Mouse (Mus musculus) CD4-positive helper T cell, adult 2 months (primary cell): Measurements from ENCODE around the gene Pafah1b2.

Experiments
- DNase-seq: peaks from one replicate; pipeline ENCODE4 v3.0.0-alpha.2; 2012; ENCODE audit warnings: low read depth, missing footprints, low spot score

Gene Pafah1b2

DNA sequence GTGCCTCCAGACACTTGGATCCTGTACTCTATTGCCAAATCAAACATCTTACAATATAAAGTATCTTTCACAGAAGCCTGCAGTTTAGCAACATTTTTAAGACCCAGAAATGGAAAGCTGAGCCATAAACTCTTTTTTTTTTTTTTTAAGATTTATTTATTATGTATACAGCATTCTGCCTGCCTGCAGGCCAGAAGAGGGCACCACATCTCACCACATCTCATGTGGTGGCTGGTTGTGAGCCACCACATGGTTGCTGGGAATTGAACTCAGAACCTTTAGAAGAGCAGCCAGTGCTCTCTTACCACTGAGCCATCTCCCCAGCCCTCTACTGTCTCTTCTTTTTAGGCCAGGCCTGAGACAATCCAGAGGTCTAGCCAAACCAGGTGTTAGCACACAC is 31.2 kb downstream of the Pafah1b2 start:
- peak; percentile 64 for DNase-seq

DNA sequence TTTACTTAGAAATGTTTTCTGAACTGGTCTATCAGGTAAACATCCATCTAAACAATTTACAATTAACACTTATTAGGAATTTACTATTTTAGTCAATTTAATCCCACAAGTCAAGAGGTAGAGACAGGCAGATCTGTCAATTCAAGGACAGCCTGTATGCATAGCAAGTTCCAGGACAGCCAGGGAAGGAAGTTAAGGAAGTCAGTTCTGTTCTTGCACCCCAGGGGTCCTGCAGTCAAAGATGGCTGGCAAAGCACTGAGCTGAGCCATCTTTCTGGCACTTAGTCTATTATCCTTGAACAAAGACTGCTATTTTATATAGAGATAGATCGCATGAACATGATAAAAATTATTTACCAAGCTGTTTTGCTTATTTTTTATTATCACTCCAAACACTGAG is 31.9 kb downstream of the Pafah1b2 start:
- DNase-seq, result no peak

DNA sequence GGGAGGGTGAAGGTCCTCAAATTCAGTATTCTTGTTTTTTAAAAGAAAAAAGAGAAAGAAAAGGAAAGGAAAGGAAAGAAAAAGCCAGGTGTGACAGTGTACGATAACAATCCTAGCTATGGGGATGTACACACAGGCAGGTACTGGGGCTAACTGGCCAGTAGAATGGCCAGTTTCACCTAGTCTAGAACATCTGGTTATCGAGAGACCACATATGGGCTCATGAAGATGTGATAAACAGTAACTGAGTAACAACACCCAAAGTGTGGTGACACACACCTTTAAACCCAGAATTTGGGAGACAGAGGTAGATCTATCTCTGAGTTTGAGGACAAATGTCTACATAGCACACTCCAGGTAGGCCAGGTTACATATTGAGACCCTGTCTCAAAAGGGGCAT is 32.7 kb downstream of the Pafah1b2 start:
- no peak for DNase-seq

DNA sequence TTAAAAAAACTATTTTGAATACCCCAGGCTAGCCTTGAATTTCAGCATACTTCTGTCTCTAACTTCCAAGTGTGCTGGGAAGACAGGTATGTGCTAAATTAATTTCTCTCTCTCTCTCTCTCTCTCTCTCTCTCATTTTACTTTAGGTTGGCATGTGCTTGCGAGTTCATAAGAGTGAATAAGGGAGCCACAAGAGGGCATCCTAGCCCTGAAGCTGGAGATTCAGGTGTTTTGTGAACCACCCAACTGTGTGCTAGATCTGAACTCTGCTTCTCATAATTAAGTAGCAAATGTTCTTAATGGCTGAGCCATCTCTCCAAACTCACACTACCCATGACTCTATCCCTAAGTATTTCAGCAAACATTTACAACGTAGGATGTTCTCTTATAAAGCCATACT is 35.6 kb downstream of the Pafah1b2 start:
- DNase-seq, result peak; percentile 43

DNA sequence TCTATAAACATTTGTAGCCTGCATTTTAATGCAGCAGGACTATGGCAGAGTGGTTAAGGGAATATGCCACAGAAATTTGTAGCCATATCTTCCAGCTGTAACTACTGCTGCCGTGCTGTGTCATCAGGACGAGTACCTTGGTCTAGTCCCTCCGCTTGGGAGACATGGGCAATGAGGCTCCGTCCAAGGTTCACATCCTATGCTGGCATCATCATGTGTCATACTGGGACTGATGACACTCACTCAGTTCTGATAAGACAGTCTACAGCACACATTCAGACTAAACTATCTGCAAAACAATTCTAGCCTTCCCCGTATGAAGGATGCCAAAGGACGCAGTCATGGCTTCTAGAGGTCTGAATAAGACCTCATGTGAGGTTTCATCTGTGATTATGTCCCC is 48.9 kb downstream of the Pafah1b2 start:
- no peak for DNase-seq

DNA sequence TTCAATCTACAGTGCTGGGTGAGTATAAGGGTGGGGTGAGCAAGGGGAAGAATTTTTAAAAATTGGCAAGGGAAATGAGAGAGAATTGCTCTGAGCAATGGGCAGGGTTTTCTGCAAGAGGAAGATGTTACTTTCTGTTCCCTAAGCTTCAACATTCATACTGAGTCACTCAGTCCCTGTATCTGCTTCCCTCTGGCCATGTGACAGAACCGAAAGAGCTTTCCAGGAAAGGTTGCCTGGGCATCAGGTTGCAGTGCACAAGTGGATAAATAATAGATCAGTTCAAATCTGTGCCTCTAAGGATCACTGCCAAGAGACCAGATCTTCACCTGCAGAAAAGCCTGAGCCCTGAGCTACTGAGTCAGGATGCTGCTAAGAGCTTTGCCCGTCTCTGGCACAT is 50.6 kb downstream of the Pafah1b2 start:
- no peak for DNase-seq

DNA sequence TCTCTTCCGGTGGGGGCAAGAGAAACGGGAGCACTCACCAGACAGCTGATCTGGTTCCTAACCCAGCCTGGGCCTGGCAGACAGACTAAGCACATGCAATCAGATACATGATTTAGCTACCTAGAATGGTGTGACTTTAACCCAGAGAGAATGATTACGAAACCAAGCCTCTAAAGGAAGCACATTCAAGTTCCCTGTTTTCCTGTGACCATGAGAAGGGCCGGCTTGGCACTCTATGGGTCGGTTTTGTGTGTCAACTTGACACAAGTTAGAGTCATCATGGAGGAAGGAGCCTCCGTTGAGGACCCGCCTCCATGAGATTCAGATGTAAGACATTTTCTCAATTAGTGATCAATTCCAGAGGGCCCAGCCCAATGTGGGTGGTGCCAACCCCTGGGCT is 52.8 kb downstream of the Pafah1b2 start:
- no peak for DNase-seq

DNA sequence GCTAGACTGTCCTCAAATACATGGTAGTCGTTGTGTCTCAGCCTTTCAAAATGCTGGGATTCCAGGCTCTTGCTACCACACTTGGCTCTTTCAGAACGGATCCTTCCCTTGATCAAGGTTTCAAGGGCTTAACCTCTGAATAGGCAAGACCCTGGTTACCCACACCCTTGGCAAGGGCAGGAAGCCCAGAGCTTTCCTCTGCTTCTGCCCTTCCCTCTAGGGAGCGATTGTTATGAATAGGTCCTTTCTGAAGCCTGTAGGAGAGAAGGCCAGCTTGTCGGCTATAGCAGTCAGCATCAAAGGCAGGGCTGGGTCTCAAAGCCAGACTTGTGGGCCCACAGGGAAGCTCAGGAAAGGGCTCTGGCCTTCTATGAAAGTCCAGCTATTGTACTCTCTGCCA is 53.6 kb downstream of the Pafah1b2 start:
- no peak for DNase-seq

DNA sequence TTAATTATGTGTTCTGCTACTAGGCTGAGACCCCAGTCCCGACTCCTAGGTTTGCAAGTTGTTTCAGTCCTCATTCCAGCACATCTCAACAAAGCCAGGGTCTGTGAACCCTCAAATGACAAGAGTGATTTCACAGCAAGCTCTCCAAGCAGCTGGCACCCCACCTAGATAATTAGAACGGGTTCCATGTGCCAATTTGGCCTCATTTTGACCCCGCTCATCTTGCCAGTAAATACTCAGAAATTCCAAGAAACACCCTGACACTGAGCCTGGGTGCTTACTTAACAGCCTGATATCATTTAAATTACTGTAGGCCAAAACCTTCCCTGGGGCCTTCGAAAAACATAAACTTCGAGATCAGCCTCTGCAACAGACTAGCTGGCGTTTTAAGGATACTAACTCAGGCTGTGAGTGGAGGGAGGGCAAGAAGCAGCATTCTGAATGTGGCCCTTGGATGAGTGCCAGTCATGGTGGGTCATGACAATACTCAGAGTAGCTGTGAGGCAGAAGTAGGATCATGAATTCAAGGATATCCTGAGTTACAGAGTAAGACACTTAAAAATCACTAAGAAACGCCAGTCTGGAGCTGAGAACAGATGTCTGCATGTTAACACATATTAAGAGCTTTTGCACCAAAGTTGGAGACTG is 54.3 kb downstream of the Pafah1b2 start:
- no peak for DNase-seq

DNA sequence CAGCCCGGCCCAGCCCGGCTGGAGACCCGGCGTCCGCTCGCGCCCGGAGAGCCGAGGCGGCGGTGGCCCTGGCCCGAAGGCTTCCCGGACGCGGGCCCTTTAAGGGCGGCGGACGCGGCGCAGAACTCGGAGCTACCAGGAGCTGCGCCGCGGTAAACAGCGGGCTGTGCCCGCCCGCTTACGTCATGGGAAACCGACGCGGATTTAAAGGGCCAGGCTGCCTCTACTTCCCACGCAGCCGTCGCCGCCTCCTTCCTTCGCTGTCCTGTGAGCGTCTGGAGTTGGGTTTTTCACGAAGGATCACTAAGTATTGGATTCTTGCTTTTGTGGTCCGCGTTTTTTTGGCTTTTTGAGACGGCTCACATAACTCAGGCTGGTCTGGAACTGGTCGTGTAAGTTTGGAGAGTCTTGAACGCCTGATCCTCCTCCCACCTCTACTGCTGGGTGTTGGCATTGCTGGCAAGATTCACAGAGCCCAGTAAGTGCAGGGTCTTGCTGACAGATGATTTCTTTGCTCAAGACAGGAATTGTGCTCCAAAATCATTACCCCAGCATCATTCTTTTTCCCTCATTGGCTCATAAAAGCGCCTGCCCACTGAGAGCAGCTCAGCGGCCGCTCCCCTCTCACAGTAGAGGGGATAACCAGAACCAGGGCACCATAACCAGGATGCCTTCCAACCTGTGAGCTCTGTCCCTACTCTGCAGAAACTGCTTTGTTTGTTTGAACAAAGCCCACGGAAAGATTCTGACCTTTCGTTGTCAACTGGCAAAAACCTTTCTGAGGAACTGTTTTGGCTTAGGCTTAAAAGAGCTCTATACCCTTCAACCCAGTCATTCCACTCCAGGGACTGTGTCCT is 57.2 kb downstream of the Pafah1b2 start, which contains the start of gene Sidt2:
Gene Sidt2 (minus strand): TSS at position 152 of the 857 bp plus-strand sequence.
- peak; percentile 94 for DNase-seq

DNA sequence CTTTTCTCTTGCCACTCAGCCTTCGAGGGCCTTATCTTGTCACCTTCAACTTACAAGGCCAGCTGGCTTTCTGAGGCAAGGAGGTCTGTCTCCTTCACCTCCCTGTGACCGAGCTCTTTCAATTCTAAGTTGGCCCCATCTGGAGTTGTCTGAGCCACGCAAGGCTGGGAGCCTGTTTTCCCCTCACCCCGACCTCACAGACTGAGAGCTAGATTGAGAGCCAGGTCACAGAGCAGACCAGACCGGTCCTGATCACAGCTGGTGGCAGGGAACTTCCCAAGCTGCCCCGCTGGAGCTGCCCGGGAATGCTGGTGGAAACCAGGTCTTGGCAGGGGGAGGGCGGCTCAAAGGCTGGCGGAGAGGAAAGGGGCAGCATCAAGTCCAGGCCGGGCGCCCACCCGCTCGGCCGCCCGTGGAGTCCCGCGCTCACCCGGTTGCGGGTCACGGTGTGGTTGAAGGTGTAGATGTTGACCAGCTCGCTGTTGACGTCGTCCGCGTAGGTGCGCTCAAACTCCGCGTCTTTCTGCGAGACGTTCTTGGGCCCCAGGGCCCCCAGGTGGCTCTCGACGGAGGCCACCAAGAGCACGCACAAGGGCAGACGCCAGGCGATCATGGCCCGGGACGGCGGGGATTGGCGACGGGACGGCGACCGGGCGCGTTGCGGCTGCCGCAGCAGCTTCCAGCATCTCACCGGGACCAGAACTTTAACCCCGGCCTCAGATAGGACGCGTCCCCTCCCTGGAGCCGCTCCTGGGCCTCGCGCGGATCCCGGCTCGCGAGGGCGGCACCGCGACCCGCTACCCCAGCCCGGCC is 58.0 kb downstream of the Pafah1b2 start:
- DNase-seq, result peak; percentile 74

DNA sequence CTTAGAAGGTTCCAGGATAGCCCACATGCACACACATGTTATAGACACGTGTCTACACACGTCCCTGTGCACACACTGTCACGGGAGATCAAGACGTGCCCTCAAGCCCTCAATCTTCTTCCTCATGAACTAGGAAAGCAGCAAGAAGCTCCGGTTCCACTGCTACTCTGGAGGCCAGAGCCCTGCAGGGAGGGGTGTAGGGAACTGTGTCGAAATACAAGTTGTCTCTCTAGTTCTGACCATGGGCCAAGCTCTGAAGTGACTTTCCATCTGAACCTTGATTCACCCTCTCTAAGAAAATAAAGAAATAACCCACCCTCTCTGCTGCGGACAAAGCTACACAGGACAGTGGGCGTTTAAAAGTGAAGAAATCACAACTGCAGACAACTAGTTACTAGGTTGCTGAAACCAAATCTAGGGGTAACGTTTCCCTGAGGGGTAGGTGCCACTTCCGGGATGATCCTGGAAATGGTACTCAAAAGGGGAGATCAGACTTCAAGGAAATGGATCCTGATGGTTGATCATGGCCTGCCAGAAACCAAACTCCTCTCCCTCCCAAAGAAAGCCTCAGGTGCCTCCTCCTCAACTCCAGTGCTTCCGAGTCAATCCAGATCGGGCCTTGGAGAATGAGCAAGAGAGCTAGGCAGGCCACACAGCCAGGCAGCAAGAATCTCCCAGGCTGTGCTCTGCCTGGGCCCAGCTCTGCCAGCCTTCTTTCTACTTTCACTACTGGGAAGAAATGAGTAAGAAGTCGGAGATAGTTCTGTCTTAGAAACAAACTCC is 58.8 kb downstream of the Pafah1b2 start:
- no peak for DNase-seq

DNA sequence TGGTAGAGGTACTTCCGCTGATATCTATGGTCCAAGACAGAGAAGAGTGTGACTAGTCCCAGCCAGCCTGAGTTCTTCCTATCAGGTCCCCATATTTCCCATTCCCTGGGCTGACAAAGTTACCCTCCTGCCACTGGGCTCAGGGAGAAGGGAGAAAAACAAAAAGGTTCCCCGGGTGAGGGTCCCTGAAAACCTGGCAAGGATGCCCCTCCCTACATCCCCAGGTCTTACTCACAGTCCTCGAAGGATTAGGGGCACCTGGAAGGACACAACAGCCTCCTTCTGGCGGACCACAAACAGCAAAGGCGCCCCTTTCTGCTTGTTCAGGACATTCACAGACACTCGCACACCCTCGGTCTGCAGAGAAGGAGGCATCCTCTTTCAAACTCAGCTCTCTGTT is 59.6 kb downstream of the Pafah1b2 start:
- DNase-seq, result no peak

DNA sequence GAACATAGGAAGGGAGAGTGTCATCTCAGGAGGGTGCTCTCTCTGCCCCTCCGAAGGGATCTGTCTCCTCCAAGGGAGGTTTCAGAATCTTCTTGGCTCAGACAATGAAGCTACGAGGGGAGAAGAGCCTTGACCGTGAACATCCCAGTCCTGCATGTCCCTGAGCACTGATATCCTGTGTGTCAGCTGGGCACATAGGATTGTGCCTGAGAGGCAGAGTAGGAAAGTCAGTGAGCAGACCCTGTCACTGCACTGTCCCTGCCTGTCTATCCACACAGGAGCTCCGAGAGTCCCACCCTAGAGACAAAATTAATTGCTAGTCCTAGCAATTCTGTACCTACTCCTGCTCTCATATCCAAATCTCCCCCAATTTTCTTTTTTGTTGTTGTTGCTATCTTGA is 60.4 kb downstream of the Pafah1b2 start:
- DNase-seq, result no peak

DNA sequence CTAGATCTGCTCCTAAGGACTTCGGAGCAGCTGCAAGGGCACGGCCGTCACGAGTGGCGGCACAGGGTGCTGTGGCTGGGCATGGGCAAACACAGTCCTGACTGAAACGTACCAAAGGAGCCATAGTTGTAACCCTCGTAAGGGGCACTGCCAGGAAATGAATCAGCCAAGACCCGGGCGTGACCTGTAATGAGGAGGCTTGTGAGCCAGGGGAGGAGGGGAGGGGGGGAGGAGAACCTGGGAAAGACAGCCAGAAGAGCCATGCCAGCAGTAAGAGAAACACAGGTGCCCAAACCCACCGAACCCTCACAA is 65.7 kb downstream of the Pafah1b2 start:
- DNase-seq, result no peak

DNA sequence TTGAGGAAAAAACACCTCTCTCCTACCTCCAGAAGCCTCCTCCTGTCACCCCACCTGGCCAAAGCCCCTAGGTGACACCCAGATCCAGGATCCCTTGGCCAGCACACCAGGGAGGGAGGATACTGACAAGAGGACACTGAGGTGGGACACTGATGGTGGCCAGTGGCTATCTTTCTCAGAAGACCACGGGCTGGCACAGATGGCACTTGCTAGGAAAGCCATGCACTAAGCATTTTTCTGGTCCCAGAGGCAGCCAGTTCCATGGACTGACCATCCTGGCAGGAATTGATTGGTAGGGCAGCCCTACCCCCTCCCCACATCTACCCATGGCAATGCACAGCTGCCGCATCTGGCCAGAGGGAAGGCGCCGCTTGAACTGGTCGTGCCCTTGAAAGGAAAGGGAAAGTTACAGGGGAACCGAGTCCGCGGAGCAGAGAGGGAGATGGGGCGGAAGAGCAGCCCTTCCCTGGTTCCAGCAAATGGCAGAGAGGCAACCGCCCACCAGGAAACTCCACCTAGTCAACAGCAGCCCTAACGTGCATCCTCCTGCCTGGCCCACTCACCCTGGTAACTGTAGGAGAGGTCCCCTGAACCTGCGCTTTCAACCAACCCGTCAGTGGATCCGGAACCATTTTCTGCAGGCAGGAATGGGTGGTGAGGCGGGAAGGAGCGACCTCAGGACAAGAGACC is 66.2 kb downstream of the Pafah1b2 start:
- DNase-seq, result peak; percentile 47

DNA sequence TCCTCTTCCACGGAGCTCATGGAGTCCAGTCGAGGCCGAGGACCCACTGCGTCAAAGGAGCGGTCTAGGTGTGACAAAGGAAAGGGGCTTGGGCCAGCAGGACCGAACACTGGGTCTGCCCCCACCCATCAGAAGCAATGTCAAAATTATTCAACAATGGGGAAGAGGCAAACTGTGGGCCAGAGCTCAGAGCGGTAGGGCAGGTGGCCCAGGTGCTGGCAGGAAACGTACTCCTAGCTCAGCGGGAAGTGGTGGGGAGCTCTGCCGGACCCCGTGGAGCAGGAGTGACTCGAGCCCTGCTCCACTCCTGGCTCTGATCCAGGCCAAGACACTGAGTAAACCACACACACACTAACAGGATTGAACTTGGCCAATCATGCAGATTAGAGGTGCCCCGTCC is 66.8 kb downstream of the Pafah1b2 start:
- DNase-seq, result peak; percentile 58

DNA sequence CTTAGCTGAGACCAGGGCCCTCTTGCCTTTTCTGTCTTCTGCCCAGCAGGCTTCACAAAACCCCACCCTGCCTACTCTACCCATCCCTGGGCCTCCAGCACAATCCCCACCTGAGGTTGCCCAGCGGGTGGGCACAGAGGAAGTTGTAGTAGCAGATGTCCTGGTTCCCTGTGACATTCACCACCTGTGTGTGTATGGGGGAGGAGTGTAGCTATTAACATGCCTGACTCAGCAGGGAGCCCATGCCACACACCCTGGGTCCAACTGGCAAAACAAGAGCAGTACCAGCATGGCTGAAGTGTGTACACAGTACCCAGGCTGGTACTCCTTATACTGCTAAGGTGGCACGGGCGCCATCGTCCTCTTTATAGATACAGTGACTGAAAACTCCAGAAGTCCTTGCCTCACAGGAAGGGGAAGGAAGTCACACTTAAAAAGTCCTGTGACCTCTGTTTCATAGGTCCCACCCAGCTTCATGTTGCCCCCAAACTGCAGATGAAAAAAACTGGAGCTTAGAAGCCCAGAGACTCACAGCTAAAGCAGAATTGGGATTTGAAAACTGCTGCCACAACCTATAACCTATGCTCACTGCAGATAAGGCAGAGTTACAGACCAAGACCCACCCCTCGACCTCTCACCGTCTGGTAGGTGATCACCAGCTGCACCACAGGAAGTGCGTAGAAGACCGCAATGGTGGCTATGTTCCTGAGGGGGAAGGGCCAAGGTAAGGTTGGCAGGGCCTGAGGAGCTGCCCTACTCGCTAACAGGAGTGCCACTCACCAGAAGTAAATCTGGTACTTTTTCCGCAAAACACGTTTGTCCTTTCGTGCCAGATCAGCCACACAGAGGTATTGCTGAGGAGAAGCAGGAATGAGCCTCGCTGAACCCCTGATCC is 67.7 kb downstream of the Pafah1b2 start:
- peak; percentile 93 for DNase-seq

DNA sequence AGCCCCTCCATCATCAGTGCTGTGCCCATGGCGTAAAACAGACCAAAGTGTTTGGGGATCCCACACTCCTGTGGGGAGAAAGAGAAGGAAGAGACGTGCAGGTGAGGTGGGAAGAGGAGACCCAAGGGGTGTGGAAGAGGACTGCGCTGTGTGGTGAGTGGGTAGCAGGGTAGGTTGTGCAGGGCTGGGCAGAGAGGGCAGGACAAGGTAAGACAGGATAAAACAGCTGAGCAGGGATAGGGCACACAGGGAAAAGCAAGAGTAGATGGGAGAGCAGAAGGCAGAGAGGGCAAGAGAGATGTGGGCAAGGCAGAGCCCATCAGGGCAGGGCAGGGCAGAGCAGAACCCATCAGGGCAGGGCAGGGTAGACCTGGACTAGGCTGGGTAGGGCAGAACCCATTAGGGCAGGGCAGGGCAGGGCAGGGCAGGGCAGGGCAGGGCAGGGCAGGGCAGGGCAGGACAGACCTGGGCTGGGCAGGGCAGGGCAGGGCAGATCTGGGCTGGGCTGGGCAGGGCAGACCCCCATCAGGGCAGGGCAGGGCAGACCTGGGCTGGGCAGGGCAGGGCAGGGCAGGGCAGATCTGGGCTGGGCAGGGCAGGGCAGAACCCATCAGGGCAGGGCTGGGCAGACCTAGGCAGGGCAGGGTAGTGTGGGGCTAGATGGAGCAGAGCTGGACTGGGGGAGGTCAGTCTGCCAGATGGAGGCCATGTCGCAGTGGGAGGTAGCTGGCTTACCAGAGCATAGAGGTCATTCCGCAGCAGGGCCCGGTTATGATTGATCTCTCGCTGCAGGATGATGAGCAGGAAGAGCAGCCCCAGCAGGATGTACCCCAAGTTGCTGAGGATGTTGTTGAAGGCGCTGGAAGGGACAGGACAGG is 68.6 kb downstream of the Pafah1b2 start:
- DNase-seq, result no peak
